ENCODE assay signal across 10 mouse cellular contexts in the genomic region with DNA sequence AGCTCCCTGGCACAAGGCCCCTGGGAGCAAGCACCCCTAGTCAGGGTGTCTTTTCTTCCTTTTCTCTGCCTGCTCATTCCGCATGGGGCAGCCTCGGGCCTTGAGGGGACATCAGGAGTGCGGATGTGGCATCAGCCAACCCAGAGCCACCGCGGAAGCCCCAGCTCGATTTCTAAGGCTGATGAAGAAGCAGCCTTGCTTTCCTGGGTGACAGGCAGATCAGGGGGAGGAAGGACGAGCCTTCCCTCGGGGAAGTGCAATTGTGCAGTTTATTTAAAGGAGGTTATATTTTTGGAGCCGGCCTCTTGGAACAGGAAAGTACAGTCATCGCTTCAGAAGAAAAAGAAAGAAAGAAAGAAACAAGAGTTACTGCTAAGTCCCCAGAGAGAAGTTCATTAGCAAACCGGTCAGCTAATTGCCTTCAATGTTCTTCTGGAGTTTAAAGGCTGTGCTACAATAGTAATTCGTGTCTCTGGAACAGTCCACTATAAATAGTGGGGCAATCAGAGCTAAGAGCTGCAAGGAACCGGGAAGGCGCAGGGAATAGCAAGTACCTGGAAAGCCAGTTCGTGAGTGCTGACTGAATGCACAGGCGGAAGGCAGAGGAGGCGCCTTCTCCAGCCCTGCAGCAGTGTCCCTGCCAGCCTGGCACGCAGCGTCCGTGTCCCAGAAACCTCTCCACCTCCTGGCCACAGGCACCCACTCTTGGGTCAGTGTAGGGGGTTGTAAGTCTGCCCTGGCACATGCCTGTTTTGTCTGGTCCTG. TPM values are rescaled to one million over a fixed set of nuclear protein-coding genes. Genes with fewer than 3 reads are reported as not detected.
A peak's percentile ranks its signal among the peaks of the same experiment; 100 is the strongest.
DNase-seq lines count a peak whose midpoint lies in the region; ATAC-seq lines count a peak whose summit lies in the region.
"Had no signal": no experiment of that assay in that cellular context is flagged by ENCODE, and none has a peak within 500 bp of the region (broad histone marks: within the 10 kb centered on the region; RNA-seq: fewer than 3 reads in every experiment).

No protein-coding gene starts in this region.

- no peak overlapping the region for H3K4me3 ChIP-seq in hindbrain, embryonic 16.5 days (ENCODE audit: low read length)
- H3K4me3 ChIP-seq in hindbrain, embryonic 10.5 days, result no peak overlapping the region
- H3K4me3 ChIP-seq: embryonic facial prominence, embryonic 12.5 days had no signal

- H3K27ac ChIP-seq in hindbrain, embryonic 16.5 days (ENCODE audit: low read depth, low read length), result peak overlapping the region; percentile 20; the same call in 1 of the 2 replicates
- H3K27ac ChIP-seq in hindbrain, embryonic 10.5 days, result no peak overlapping the region
- H3K27ac ChIP-seq: embryonic facial prominence, embryonic 12.5 days had no signal

- no peaks in the 10 kb centered on the region for H3K36me3 ChIP-seq in hindbrain, embryonic 16.5 days (ENCODE audit: control insufficient read depth, insufficient read depth, low read length)
- no peaks in the 10 kb centered on the region for H3K36me3 ChIP-seq in hindbrain, embryonic 10.5 days
- H3K36me3 ChIP-seq: embryonic facial prominence, embryonic 12.5 days had no signal

- DNase-seq in adrenal gland, postnatal 10 days, result peak; percentile 54
- no peak for DNase-seq in adrenal gland, postnatal 4 days (ENCODE audit: low spot score in 2 of 2)
- DNase-seq in hindbrain, embryonic 10.5 days (ENCODE audit: low spot score), result no peak
- DNase-seq in T-cell, adult 2 months (ENCODE audit: low spot score), result peak; percentile 43
- peak; percentile 58 to 73 for DNase-seq in left cerebral cortex, adult 8-10 months (ENCODE audit: low spot score in 2 of 2)
- DNase-seq in natural killer cell, adult 2 months (ENCODE audit: low spot score in 2 of 2), result no peak
- no peak for DNase-seq in thymus, adult 18-20 months

- 56% methylated on average over 17 of the region's 20 CpGs for WGBS in hindbrain, embryonic 16.5 days
- 73% methylated on average over 20 of the region's 20 CpGs for WGBS in hindbrain, embryonic 10.5 days

- H3K27me3 ChIP-seq in hindbrain, embryonic 16.5 days (replicated peaks; ENCODE audit: control insufficient read depth, insufficient read depth, low read length), result peaks cover 15% of the 10 kb centered on the region
- peaks cover 52% of the 10 kb centered on the region for H3K27me3 ChIP-seq in hindbrain, embryonic 10.5 days (ENCODE audit: insufficient read depth, poor library complexity, severe bottlenecking)

- H3K4me2 ChIP-seq in hindbrain, embryonic 16.5 days (ENCODE audit: low read length), result no peak overlapping the region
- H3K4me2 ChIP-seq: embryonic facial prominence, embryonic 12.5 days had no signal

- ATAC-seq in hindbrain, embryonic 16.5 days, result peak; percentile 81
- ATAC-seq: Patski had no signal

- no peaks in the 10 kb centered on the region for H3K9me3 ChIP-seq in hindbrain, embryonic 16.5 days (ENCODE audit: control insufficient read depth, low read length)
- no peaks in the 10 kb centered on the region for H3K9me3 ChIP-seq in hindbrain, embryonic 10.5 days
- H3K9me3 ChIP-seq: embryonic facial prominence, embryonic 12.5 days had no signal

- no peaks in the 10 kb centered on the region; the same call in 1 of the 2 replicates for H3K4me1 ChIP-seq in hindbrain, embryonic 16.5 days (ENCODE audit: control insufficient read depth, insufficient read depth, low read depth, low read length)
- peaks cover 9% of the 10 kb centered on the region; the same call in 1 of the 2 replicates for H3K4me1 ChIP-seq in hindbrain, embryonic 10.5 days (replicated peaks)
- H3K4me1 ChIP-seq: embryonic facial prominence, embryonic 12.5 days had no signal

- no peak overlapping the region for H3K9ac ChIP-seq in hindbrain, embryonic 16.5 days (ENCODE audit: low read depth, low read length)
- H3K9ac ChIP-seq: embryonic facial prominence, embryonic 12.5 days had no signal

RNA-seq across cellular contexts. Expression of a gene that starts 24.4 kb away (rescaled TPM):
- total RNA-seq in adrenal gland, postnatal 10 days (2021), result 100 to 1,000 TPM; 186 to 194 TPM
- 100 to 1,000 TPM; 282 to 296 TPM for total RNA-seq in adrenal gland, postnatal 4 days (2021)
- polyA plus RNA-seq in hindbrain, embryonic 16.5 days (2015; fragmentation: Nextera tagmentation; extraction: Ambion mirVana), result 422 and 440 TPM in 2 replicates
- polyA plus RNA-seq in hindbrain, embryonic 10.5 days (2016; fragmentation: Nextera tagmentation; extraction: Ambion mirVana), result 322 and 331 TPM in 2 replicates
- 100 to 1,000 TPM; 348 to 374 (median 360) TPM for total RNA-seq in left cerebral cortex, adult 8-10 months (2022)

RNA-seq across cellular contexts. Expression of a gene that starts 36.1 kb away (rescaled TPM):
- 100 to 1,000 TPM; 327 to 351 TPM for total RNA-seq in adrenal gland, postnatal 10 days (2021)
- total RNA-seq in adrenal gland, postnatal 4 days (2021), result 100 to 1,000 TPM; 203 to 217 TPM
- polyA plus RNA-seq in hindbrain, embryonic 16.5 days (2015; fragmentation: Nextera tagmentation; extraction: Ambion mirVana), result 44.0 and 70.1 TPM in 2 replicates
- 40.1 and 47.2 TPM in 2 replicates for polyA plus RNA-seq in hindbrain, embryonic 10.5 days (2016; fragmentation: Nextera tagmentation; extraction: Ambion mirVana)
- 100 to 1,000 TPM; 218 to 243 (median 229) TPM for total RNA-seq in left cerebral cortex, adult 8-10 months (2022)

RNA-seq across cellular contexts. Expression of a gene that starts 37.1 kb away (rescaled TPM):
- total RNA-seq in adrenal gland, postnatal 10 days (2021), result 100 to 1,000 TPM; 130 to 150 TPM
- 100 to 1,000 TPM; 171 to 196 TPM for total RNA-seq in adrenal gland, postnatal 4 days (2021)
- polyA plus RNA-seq in hindbrain, embryonic 16.5 days (2015; fragmentation: Nextera tagmentation; extraction: Ambion mirVana), result 86.1 and 102 TPM in 2 replicates
- polyA plus RNA-seq in hindbrain, embryonic 10.5 days (2016; fragmentation: Nextera tagmentation; extraction: Ambion mirVana), result 117 and 129 TPM in 2 replicates
- 10 to 100 TPM; 36.8 to 51.7 (median 40.6) TPM for total RNA-seq in left cerebral cortex, adult 8-10 months (2022)

Comparison
In these comparisons a context has a peak if more than half of its experiments do, and no peak if none do; other contexts are left out.
1. DNase-seq: peak in adrenal gland, postnatal 10 days (single experiment), T-cell, adult 2 months (single experiment) and left cerebral cortex, adult 8-10 months (2 of 2); none in adrenal gland, postnatal 4 days (0 of 2), hindbrain, embryonic 10.5 days (single experiment), natural killer cell, adult 2 months (0 of 2) and thymus, adult 18-20 months (0 of 2).